Mouse (Mus musculus) gastrocnemius, postnatal 36 days (tissue): ENCODE results near the gene Nup98. TPM values are rescaled to one million over a fixed set of nuclear protein-coding genes. Genes with fewer than 3 reads are reported as not detected.

Source experiments
- DNase-seq, 2 experiments: peaks; one replicate each; pipeline ENCODE4 v3.0.0; 2022
- intact Hi-C: fragments of 180-260 bp; cut with DNase I; formaldehyde crosslinking; loops from one replicate; pipeline ENCODE4 v1.15.1; 2025
- total RNA-seq, 2 experiments: library from RNA; stranded (reverse); gene quantifications; 2 replicates each; pipeline ENCODE4 v1.2.3; 2021

Nup98 gene
- total RNA-seq, 2 experiments from 2014 or later = 20.8 to 22.6 TPM

GRCm38 (mm10) chr7:102238686-102239286 lies 28.8 kb upstream of the Nup98 start:
- intact Hi-C loops = no loop called here
- no peak for DNase-seq

GRCm38 (mm10) chr7:102233059-102233458 lies 23.1 kb upstream of the Nup98 start:
- intact Hi-C loops = no loop called here

GRCm38 (mm10) chr7:102229814-102230213 lies 19.8 kb upstream of the Nup98 start:
- DNase-seq = no peak
- intact Hi-C loops = no loop called here

More at GRCm38 (mm10) chr7:102233059-102233458, 23.1 kb upstream of the Nup98 start:
- no peak for DNase-seq

- DNase-seq = no peak
- intact Hi-C loops = no loop called here
These were observed 18.2 kb upstream of the Nup98 start for GRCm38 (mm10) chr7:102228049-102228670.

GRCm38 (mm10) chr7:102226051-102226450 lies 16.1 kb upstream of the Nup98 start:
- intact Hi-C loops = no loop called here

GRCm38 (mm10) chr7:102223883-102224738 lies 14.1 kb upstream of the Nup98 start:
- intact Hi-C loops = no loop called here
- no peak for DNase-seq

More at GRCm38 (mm10) chr7:102226051-102226450, 16.1 kb upstream of the Nup98 start:
- no peak for DNase-seq

- peak; percentile 60 to 62 for DNase-seq
- intact Hi-C loops = no loop called here
These were observed 13.0 kb upstream of the Nup98 start for GRCm38 (mm10) chr7:102222830-102223556.

GRCm38 (mm10) chr7:102222336-102222735 lies 12.4 kb upstream of the Nup98 start:
- no peak for DNase-seq
- intact Hi-C loops = no loop called here

GRCm38 (mm10) chr7:102221899-102222298 lies 11.9 kb upstream of the Nup98 start:
- intact Hi-C loops = no loop called here
- DNase-seq = no peak

- DNase-seq = no peak
- intact Hi-C loops = loop anchor here (5.0 kb wide), 1 partner anchor 41 kb away; no protein-coding TSS in a partner anchor
These were observed 1.1 kb upstream of the Nup98 start for GRCm38 (mm10) chr7:102211071-102211470.

- DNase-seq = no peak
- intact Hi-C loops = no loop called here
These were observed 1.1 kb downstream of the Nup98 start for GRCm38 (mm10) chr7:102208806-102209363.

GRCm38 (mm10) chr7:102205646-102206045 lies 4.3 kb downstream of the Nup98 start:
- intact Hi-C loops = no loop called here
- no peak for DNase-seq

- intact Hi-C loops = no loop called here
- DNase-seq = no peak
These were observed 5.6 kb downstream of the Nup98 start for GRCm38 (mm10) chr7:102204296-102204857.

- DNase-seq = no peak
- intact Hi-C loops = no loop called here
These were observed 8.8 kb downstream of the Nup98 start for GRCm38 (mm10) chr7:102200996-102201785.

- intact Hi-C loops = no loop called here
- no peak for DNase-seq
These were observed 9.4 kb downstream of the Nup98 start for GRCm38 (mm10) chr7:102200576-102200975.

GRCm38 (mm10) chr7:102192356-102192755 lies 17.6 kb downstream of the Nup98 start:
- intact Hi-C loops = no loop called here
- no peak for DNase-seq

GRCm38 (mm10) chr7:102183849-102184248 lies 26.1 kb downstream of the Nup98 start:
- DNase-seq = no peak
- intact Hi-C loops = no loop called here

GRCm38 (mm10) chr7:102170300-102170699 lies 39.7 kb downstream of the Nup98 start:
- DNase-seq = no peak
- intact Hi-C loops = no loop called here

- no peak for DNase-seq
These were observed 56.3 kb downstream of the Nup98 start for GRCm38 (mm10) chr7:102153691-102154090.

More at GRCm38 (mm10) chr7:102153691-102154090, 56.3 kb downstream of the Nup98 start:
- intact Hi-C loops = no loop called here
